Mouse (Mus musculus): ENCODE data around the gene Hp1bp3. TPM values are rescaled to one million over a fixed set of nuclear protein-coding genes. Genes with fewer than 3 reads are reported as not detected.
A peak's percentile ranks its signal among the peaks of the same experiment; 100 is the strongest.

The Hp1bp3 gene
- polyA plus RNA-seq, 1 experiment from 2014 or later, result 207 TPM

DNA sequence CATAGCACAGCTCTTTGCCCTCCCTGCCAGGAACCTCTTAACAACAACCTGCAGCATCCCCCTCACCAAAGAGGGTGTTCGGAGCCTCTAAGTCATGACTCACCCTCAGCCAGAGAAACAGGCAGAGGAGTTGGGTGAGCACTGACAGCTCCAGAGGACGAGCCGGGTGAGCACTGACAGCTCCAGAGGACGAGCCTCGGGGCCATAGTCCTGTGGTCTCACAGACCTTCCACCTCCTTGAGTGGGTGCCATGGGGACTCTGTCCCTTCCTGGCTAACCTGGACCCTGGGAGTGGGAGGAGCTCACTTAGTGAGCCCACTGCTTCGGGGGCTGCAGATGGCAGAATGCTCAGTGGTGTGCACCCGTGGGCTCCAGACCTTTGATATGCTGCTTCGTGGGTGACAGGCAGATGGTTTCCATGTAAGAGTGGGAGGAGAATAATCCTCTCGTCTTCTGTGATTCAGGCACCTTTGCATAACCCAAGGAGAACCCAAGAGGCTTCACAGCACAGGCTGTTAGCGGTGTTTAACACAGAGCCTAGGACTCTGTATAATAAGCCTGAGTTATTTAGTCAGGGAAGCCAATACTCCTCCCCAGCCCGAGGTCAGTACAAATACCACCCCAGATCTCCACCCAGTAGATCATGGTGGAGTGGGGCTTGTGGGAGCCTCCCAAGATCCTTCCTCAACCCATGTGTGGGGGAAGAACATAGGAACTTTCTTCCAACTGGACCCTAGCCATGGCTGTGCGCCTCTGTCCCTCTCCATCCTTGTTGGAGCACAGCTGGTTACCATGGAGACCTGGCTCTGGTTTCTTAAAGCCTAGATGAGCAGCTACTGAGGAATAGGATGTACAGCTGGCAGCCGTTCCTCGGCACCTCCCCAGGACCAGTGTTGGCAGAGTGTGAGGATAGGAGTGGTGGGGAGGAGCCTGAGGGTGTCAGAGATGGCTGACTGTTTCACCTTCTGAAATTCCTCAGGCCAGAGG is 56.2 kb downstream of the Hp1bp3 start:
- Histone ChIP-seq H3K4me3 (no peak overlapping the region), H3K27me3 (no peaks in the 10 kb centered on the region), H3K9ac (no peak overlapping the region), H3K4me2 (replicated peaks) (no peak overlapping the region), H3K27ac (no peak overlapping the region), H3K4me1 (no peaks in the 10 kb centered on the region), H3K36me3 (no peaks in the 10 kb centered on the region), H3K9me3 (no peaks in the 10 kb centered on the region)
- 69% methylated on average over 14 of the region's 14 CpGs for WGBS
- ATAC-seq (ENCODE audit: insufficient number of reproducible peaks, insufficient read depth, low FRiP score, low TSS enrichment), result no peak

DNA sequence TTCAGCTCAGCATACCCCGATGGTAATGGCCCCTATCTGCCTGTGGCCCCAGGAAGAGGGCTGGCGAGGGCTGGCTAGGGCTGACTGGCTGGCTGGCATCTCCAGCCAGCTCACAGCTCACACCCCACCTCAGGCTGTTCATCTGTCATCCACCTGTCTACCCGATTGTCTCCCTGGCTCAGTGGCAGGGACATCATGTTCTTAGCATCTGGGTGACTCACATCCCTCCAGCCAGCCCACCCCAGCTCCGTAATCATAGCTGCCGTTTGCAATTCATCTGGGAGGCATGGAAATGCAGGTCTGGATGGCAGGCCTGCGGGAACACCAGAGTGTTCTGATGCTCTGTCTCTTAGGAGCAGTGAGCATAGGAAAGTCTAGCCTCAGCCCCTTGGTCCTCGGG is 62.2 kb downstream of the Hp1bp3 start:
- no peak for ATAC-seq (ENCODE audit: insufficient number of reproducible peaks, insufficient read depth, low FRiP score, low TSS enrichment)
- no peaks in the 10 kb centered on the region for H3K36me3 ChIP-seq
- H3K4me2 ChIP-seq (replicated peaks), result no peak overlapping the region
- 76% methylated on average over 7 of the region's 7 CpGs for WGBS
- no peak overlapping the region for H3K27ac ChIP-seq
- no peaks in the 10 kb centered on the region for H3K27me3 ChIP-seq
- no peak overlapping the region for H3K4me3 ChIP-seq
- H3K9ac ChIP-seq, result no peak overlapping the region
- no peaks in the 10 kb centered on the region for H3K9me3 ChIP-seq
- H3K4me1 ChIP-seq, result no peaks in the 10 kb centered on the region

DNA sequence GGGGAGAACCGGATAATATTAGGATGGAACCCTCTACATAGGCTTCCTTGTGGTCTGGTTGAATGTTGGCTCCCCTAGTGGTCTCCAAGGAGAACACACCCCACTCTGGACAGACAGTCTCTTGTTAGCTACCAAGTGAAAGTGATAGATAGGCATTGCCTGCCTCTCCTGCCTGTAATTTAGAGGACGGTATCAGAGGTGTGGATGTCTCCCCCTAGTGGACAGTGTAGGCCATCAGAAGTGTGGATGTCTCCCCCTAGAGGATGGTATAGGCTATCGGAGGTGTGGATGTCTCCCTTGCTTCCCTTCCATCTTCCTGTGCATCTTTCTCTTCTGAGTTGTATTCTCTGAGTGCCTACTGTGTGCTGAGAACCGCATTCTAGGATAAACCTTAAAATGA is 66.7 kb downstream of the Hp1bp3 start:
- H3K36me3 ChIP-seq, result no peaks in the 10 kb centered on the region
- no peak overlapping the region for H3K9ac ChIP-seq
- no peaks in the 10 kb centered on the region for H3K9me3 ChIP-seq
- WGBS, result 30% methylated on average over 4 of the region's 4 CpGs
- no peak overlapping the region for H3K4me3 ChIP-seq
- H3K27me3 ChIP-seq, result no peaks in the 10 kb centered on the region
- H3K27ac ChIP-seq, result no peak overlapping the region
- H3K4me1 ChIP-seq, result no peaks in the 10 kb centered on the region
- H3K4me2 ChIP-seq (replicated peaks), result no peak overlapping the region
- no peak for ATAC-seq (ENCODE audit: insufficient number of reproducible peaks, insufficient read depth, low FRiP score, low TSS enrichment)

DNA sequence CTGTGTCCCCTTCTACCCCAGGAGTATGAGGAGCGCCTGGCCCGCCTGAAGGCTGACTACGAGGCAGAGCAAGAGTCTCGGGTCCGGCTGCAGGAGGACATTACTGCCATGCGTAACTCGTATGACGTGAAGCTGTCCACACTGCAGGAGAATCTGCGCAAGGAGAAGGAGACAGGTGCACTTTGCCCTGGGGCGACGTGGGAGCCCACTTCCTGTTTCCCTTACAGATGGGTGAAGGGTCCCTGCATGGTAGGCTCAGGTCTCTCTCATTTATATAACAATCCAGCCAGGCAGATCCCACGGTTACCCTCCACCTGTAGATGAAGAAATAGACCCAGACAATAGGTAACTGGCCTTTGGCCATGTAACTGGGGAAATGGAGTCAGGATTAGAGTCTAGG is 70.3 kb downstream of the Hp1bp3 start:
- H3K9me3 ChIP-seq, result no peaks in the 10 kb centered on the region
- WGBS, result 86% methylated on average over 12 of the region's 12 CpGs
- no peak overlapping the region for H3K27ac ChIP-seq
- no peak overlapping the region for H3K9ac ChIP-seq
- ATAC-seq (ENCODE audit: insufficient number of reproducible peaks, insufficient read depth, low FRiP score, low TSS enrichment), result no peak
- H3K4me1 ChIP-seq, result no peaks in the 10 kb centered on the region
- H3K4me3 ChIP-seq, result no peak overlapping the region
- H3K36me3 ChIP-seq, result no peaks in the 10 kb centered on the region
- no peak overlapping the region for H3K4me2 ChIP-seq (replicated peaks)
- no peaks in the 10 kb centered on the region for H3K27me3 ChIP-seq

DNA sequence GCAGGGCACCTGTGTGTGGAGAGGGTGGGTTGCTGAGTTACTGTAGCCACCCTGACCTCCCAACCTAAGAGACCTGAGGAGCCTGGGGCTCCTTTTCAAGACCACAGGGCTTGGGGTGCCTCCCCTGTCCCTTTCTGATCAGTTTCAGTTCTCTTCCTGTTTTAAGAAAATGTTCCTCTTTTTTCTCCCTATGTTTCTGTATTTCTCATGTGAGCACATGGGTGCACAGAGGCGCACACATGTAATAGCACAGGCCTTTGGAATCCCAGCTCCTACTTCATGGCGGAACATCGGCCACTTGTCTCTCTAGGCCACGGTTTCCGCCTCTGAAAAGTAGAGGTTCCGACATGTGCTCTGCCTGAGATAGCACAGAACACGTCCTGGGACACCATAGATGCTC is 72.6 kb downstream of the Hp1bp3 start:
- no peak for ATAC-seq (ENCODE audit: insufficient number of reproducible peaks, insufficient read depth, low FRiP score, low TSS enrichment)
- no peaks in the 10 kb centered on the region for H3K36me3 ChIP-seq
- H3K9me3 ChIP-seq, result no peaks in the 10 kb centered on the region
- H3K4me3 ChIP-seq, result no peak overlapping the region
- no peaks in the 10 kb centered on the region for H3K27me3 ChIP-seq
- 83% methylated on average over 7 of the region's 7 CpGs for WGBS
- H3K4me1 ChIP-seq, result no peaks in the 10 kb centered on the region
- no peak overlapping the region for H3K4me2 ChIP-seq (replicated peaks)
- no peak overlapping the region for H3K27ac ChIP-seq
- H3K9ac ChIP-seq, result no peak overlapping the region

DNA sequence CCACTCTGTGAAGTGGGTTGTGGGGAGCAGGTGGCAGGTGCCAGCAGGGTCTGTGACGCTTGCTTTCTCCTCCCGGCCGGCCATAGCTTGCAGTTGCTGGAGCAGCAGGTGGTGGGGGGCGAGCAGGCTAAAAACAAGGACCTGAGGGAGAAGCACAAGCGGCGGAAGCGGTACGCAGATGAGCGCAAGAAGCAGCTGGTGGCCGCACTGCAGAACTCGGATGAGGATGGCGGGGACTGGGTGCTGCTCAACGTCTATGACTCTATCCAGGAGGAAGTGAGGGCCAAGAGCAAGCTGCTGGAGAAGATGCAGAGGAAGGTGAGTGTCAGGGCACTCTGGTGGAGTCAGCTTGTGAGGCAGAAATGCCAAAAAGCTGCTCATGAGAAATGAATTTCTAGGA is 75.9 kb downstream of the Hp1bp3 start:
- Histone ChIP-seq H3K9me3 (no peaks in the 10 kb centered on the region), H3K4me2 (replicated peaks) (no peak overlapping the region), H3K4me3 (no peak overlapping the region), H3K36me3 (no peaks in the 10 kb centered on the region), H3K27me3 (no peaks in the 10 kb centered on the region), H3K27ac (no peak overlapping the region), H3K4me1 (no peaks in the 10 kb centered on the region), H3K9ac (no peak overlapping the region)
- ATAC-seq (ENCODE audit: insufficient number of reproducible peaks, insufficient read depth, low FRiP score, low TSS enrichment), result no peak
- 88% methylated on average over 13 of the region's 13 CpGs for WGBS

DNA sequence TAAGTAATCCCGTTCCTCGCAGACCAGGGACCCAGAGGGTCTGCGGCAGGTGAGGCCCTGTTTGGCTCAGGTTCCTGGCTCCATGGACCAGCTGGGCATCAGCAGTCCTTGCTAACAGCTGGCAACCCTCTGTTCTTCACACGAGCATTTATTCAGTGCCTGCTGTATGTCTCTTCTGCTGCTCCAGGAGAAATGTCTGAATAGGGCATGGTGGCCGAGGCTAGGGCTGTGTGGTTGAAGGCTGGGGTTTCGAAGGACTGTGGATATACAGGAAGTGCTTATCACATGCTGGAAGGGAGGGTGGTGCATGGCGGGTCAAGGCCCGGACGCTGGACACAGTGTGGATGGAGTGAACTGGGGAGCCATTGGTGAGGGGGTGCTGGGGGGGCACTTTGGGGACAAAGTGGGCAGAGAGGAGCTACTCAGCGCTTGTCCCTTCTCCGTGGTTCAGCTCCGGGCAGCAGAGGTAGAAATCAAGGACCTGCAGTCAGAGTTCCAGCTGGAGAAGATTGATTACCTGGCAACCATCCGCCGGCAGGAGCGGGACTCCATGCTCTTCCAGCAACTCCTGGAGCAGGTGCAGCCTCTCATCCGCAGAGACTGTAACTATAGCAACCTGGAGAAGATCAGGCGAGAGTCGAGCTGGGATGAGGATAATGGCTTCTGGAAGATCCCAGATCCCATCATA is 77.3 kb downstream of the Hp1bp3 start:
- ATAC-seq (ENCODE audit: insufficient number of reproducible peaks, insufficient read depth, low FRiP score, low TSS enrichment), result no peak

DNA sequence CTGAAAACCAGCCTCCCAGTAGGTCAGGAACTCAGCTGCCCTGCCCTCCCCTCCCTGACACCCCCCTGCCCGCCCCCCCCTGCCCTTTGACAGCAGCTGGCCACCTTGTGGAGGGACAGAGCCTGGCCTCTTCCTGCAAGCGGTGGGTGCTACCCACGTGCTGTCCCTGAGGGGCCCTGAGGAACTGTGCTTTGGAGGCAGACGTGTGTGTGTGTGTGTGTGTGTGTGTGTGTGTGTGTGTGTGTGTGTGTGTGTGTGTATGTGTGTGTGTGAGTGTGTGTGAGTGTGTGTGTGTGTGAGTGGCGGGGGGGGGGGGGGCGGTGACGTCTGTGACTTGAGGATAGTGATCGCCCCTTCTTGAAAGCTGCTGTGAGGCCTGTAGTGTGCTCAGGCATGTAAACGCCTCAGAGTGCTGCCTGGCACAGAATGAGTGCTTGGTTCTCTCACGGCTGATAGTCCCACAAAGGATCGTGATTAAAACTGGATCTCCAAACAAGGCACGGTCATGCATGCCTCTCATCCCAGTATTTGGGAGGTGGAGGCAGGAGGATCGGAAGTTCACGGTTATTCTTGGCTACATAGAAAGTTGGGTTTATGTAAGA is 78.0 kb downstream of the Hp1bp3 start:
- Histone ChIP-seq H3K4me3 (no peak overlapping the region), H3K9ac (no peak overlapping the region), H3K9me3 (no peaks in the 10 kb centered on the region), H3K36me3 (no peaks in the 10 kb centered on the region), H3K27ac (no peak overlapping the region), H3K4me1 (no peaks in the 10 kb centered on the region), H3K4me2 (replicated peaks) (no peak overlapping the region), H3K27me3 (no peaks in the 10 kb centered on the region)
- peak; percentile 15; the same call in 1 of the 2 replicates for ATAC-seq (ENCODE audit: insufficient number of reproducible peaks, insufficient read depth, low FRiP score, low TSS enrichment)
- WGBS, result 80% methylated on average over 11 of the region's 14 CpGs

More for the DNA sequence above, 77.3 kb downstream of the Hp1bp3 start:
- Histone ChIP-seq H3K36me3 (no peaks in the 10 kb centered on the region), H3K27ac (no peak overlapping the region), H3K27me3 (no peaks in the 10 kb centered on the region), H3K4me2 (replicated peaks) (no peak overlapping the region), H3K4me1 (no peaks in the 10 kb centered on the region), H3K9ac (no peak overlapping the region), H3K4me3 (no peak overlapping the region), H3K9me3 (no peaks in the 10 kb centered on the region)
- WGBS, result 80% methylated on average over 18 of the region's 18 CpGs

Other genes with a start within 250 kb of the Hp1bp3 start
- 46.3 and 49.7 TPM in 2 replicates for gene Eif4g3, start 223.3 kb upstream of the Hp1bp3 start, polyA plus RNA-seq (2016; fragmentation: Nextera tagmentation; extraction: Ambion mirVana)
- 1.1 and 1.2 TPM in 2 replicates for gene Sh2d5, start 34.1 kb downstream of the Hp1bp3 start, polyA plus RNA-seq (2016; fragmentation: Nextera tagmentation; extraction: Ambion mirVana)
- gene Kif17, start 34.1 kb downstream of the Hp1bp3 start, polyA plus RNA-seq (2016; fragmentation: Nextera tagmentation; extraction: Ambion mirVana), result 1.3 and 1.9 TPM in 2 replicates
- gene Ddost, start 88.4 kb downstream of the Hp1bp3 start, polyA plus RNA-seq (2016; fragmentation: Nextera tagmentation; extraction: Ambion mirVana), result 300 and 305 TPM in 2 replicates
- gene Pink1, start 110.0 kb downstream of the Hp1bp3 start, polyA plus RNA-seq (2016; fragmentation: Nextera tagmentation; extraction: Ambion mirVana), result 54.9 and 59.1 TPM in 2 replicates
- gene Cda, start 151.7 kb downstream of the Hp1bp3 start, polyA plus RNA-seq (2016; fragmentation: Nextera tagmentation; extraction: Ambion mirVana), result 5.7 and 6.2 TPM in 2 replicates
- gene Fam43b, start 180.2 kb downstream of the Hp1bp3 start, polyA plus RNA-seq (2016; fragmentation: Nextera tagmentation; extraction: Ambion mirVana), result 0.40 and 0.52 TPM in 2 replicates
- 18.2 and 19.9 TPM in 2 replicates for gene Mul1, start 218.4 kb downstream of the Hp1bp3 start, polyA plus RNA-seq (2016; fragmentation: Nextera tagmentation; extraction: Ambion mirVana)
- 2.5 and 2.8 TPM in 2 replicates for gene Camk2n1, start 238.0 kb downstream of the Hp1bp3 start, polyA plus RNA-seq (2016; fragmentation: Nextera tagmentation; extraction: Ambion mirVana)

All from embryonic facial prominence, embryonic 12.5 days (tissue).